ENCODE assay signal across 8 mouse cellular contexts in genomic region chr15:25621351-25622199, GRCm38 (mm10). TPM values are rescaled to one million over a fixed set of nuclear protein-coding genes. Genes with fewer than 3 reads are reported as not detected.
A peak's percentile ranks its signal among the peaks of the same experiment; 100 is the strongest.
DNase-seq lines count a peak whose midpoint lies in the region; ATAC-seq lines count a peak whose summit lies in the region.

No protein-coding gene starts in this region.

- peaks cover 10% of the 10 kb centered on the region; the same call in 1 of the 2 replicates for H3K4me1 ChIP-seq in heart, embryonic 15.5 days (replicated peaks)
- H3K4me1 ChIP-seq in intestine, embryonic 16.5 days (ENCODE audit: control insufficient read depth, insufficient read depth, low read length) = peaks cover 15% of the 10 kb centered on the region
- H3K4me1 ChIP-seq in midbrain, embryonic 13.5 days (replicated peaks) = peaks cover 19% of the 10 kb centered on the region

- no peak for DNase-seq in heart, adult 9 months (ENCODE audit: low spot score in 2 of 2)
- DNase-seq in embryo, embryonic 10 days (ENCODE audit: low spot score) = peak; percentile 35
- no peak for DNase-seq in left cerebral cortex, postnatal 36 days (ENCODE audit: low spot score in 2 of 2)
- no peak for DNase-seq in frontal cortex, postnatal 14 days (ENCODE audit: low spot score in 2 of 2)
- no peak for DNase-seq in kidney, adult 8-10 months

- peak overlapping the region; percentile 77 for H3K4me3 ChIP-seq in heart, embryonic 15.5 days
- H3K4me3 ChIP-seq in intestine, embryonic 16.5 days (ENCODE audit: low read length) = peak overlapping the region; percentile 44
- H3K4me3 ChIP-seq in midbrain, embryonic 13.5 days (replicated peaks) = peak overlapping the region; percentile 71

- H3K27me3 ChIP-seq in heart, embryonic 15.5 days = 0 out of 2 replicates have a peak, but pooled peaks cover 5% of the 10 kb centered on the region
- H3K27me3 ChIP-seq in intestine, embryonic 16.5 days (replicated peaks; ENCODE audit: control insufficient read depth, insufficient read depth, low read length) = no peaks in the 10 kb centered on the region
- peaks cover 20% of the 10 kb centered on the region for H3K27me3 ChIP-seq in midbrain, embryonic 13.5 days

- no peak; the same call in 1 of the 2 replicates for ATAC-seq in heart, embryonic 15.5 days (replicated peaks; ENCODE audit: insufficient number of reproducible peaks, insufficient read depth, low FRiP score, low read depth)
- peak; percentile 58 for ATAC-seq in intestine, embryonic 16.5 days
- no peak for ATAC-seq in midbrain, embryonic 13.5 days

- H3K9ac ChIP-seq in heart, embryonic 15.5 days = peak overlapping the region; percentile 29; the same call in 1 of the 2 replicates
- H3K9ac ChIP-seq in intestine, embryonic 16.5 days (ENCODE audit: low read depth, low read length) = peak overlapping the region; percentile 42
- peak overlapping the region; percentile 33; the same call in 1 of the 2 replicates for H3K9ac ChIP-seq in midbrain, embryonic 13.5 days (replicated peaks)

- H3K36me3 ChIP-seq in heart, embryonic 15.5 days = no peaks in the 10 kb centered on the region
- no peaks in the 10 kb centered on the region for H3K36me3 ChIP-seq in intestine, embryonic 16.5 days (ENCODE audit: control insufficient read depth, insufficient read depth, low read length)
- H3K36me3 ChIP-seq in midbrain, embryonic 13.5 days = no peaks in the 10 kb centered on the region

- no peaks in the 10 kb centered on the region for H3K9me3 ChIP-seq in heart, embryonic 15.5 days (replicated peaks)
- no peaks in the 10 kb centered on the region for H3K9me3 ChIP-seq in intestine, embryonic 16.5 days (ENCODE audit: control insufficient read depth, low read length)
- no peaks in the 10 kb centered on the region for H3K9me3 ChIP-seq in midbrain, embryonic 13.5 days

- no peak overlapping the region; the same call in 1 of the 2 replicates for H3K27ac ChIP-seq in heart, embryonic 15.5 days
- peak overlapping the region; percentile 19; the same call in 1 of the 2 replicates for H3K27ac ChIP-seq in intestine, embryonic 16.5 days (ENCODE audit: low read length)
- no peak overlapping the region for H3K27ac ChIP-seq in midbrain, embryonic 13.5 days

- H3K4me2 ChIP-seq in heart, embryonic 15.5 days = peak overlapping the region; percentile 96
- H3K4me2 ChIP-seq in intestine, embryonic 16.5 days (ENCODE audit: low read depth, low read length) = peak overlapping the region; percentile 57
- H3K4me2 ChIP-seq in midbrain, embryonic 13.5 days (replicated peaks) = peak overlapping the region; percentile 97

- intact Hi-C loops in left cerebral cortex, postnatal 36 days (cut with DNase I) = loop anchor here (5.0 kb wide), 2 partner anchors 96 to 169 kb away; no protein-coding TSS in a partner anchor

- 10% methylated on average over 20 of the region's 20 CpGs for WGBS in heart, embryonic 15.5 days
- 8% methylated on average over 20 of the region's 20 CpGs for WGBS in intestine, embryonic 16.5 days
- WGBS in midbrain, embryonic 13.5 days = 5% methylated on average over 20 of the region's 20 CpGs

RNA-seq across cellular contexts. Expression of gene Myo10, which starts 0.8 kb away (rescaled TPM):
- 12.5 and 16.4 TPM in 2 replicates for polyA plus RNA-seq in heart, embryonic 15.5 days (2015; fragmentation: Nextera tagmentation; extraction: Ambion mirVana)
- polyA plus RNA-seq in intestine, embryonic 16.5 days (2015; fragmentation: Nextera tagmentation; extraction: Ambion mirVana) = 17.7 and 19.2 TPM in 2 replicates
- 42.9 and 43.5 TPM in 2 replicates for polyA plus RNA-seq in midbrain, embryonic 13.5 days (2015; fragmentation: Nextera tagmentation; extraction: Ambion mirVana)
- 10 to 100 TPM; 41.7 to 47.6 TPM for total RNA-seq in left cerebral cortex, postnatal 36 days (2021)
